Comparison of ENCODE assay signal across 11 mouse cellular contexts in the genomic region with DNA sequence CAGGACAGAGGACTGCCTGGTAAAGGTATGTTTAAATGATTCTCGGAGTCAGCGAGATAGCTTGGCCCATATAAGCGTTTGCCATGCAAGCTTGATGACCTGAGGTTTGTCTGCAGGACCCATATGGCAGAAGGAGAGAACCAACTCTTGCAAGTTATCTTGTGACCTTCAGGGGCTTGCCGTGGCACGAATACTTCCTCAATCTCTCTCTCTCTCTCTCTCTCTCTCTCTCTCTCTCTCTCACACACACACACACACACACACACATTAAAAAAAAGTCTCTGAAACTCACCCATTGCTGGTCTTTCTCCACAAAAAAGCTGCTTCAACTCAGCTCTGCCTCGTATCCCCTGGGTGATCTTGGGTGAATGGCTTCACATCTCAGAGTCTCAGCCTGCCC. TPM values are rescaled to one million over a fixed set of nuclear protein-coding genes. Genes with fewer than 3 reads are reported as not detected.
DNase-seq lines count a peak whose midpoint lies in the region; ATAC-seq and TF ChIP-seq lines count a peak whose summit lies in the region.
"Had no signal": no experiment of that assay in that cellular context is flagged by ENCODE, and none has a peak within 500 bp of the region (broad histone marks: within the 10 kb centered on the region; RNA-seq: fewer than 3 reads in every experiment).

No protein-coding gene starts in this region.

- H3K9ac ChIP-seq in neural tube, embryonic 13.5 days: no peak overlapping the region
- H3K9ac ChIP-seq in embryonic facial prominence, embryonic 14.5 days (ENCODE audit: low read depth, low read length): no peak overlapping the region
- H3K9ac ChIP-seq in hindbrain, postnatal 0 days (replicated peaks; ENCODE audit: low read length): no peak overlapping the region

- H3K36me3 ChIP-seq in neural tube, embryonic 13.5 days: peaks cover under 1% of the 10 kb centered on the region
- H3K36me3 ChIP-seq in embryonic facial prominence, embryonic 14.5 days (ENCODE audit: control insufficient read depth, insufficient read depth, low read length): no peaks in the 10 kb centered on the region
- no peaks in the 10 kb centered on the region for H3K36me3 ChIP-seq in hindbrain, postnatal 0 days (ENCODE audit: insufficient read depth, low read length)

- 68% methylated on average over 6 of the region's 6 CpGs for WGBS in neural tube, embryonic 13.5 days
- 59% methylated on average over 6 of the region's 6 CpGs for WGBS in embryonic facial prominence, embryonic 14.5 days
- WGBS in hindbrain, postnatal 0 days: 51% methylated on average over 6 of the region's 6 CpGs
- 30% methylated on average over 6 of the region's 6 CpGs for WGBS in olfactory bulb, adult 2 months

- DNase-seq in neural tube, embryonic 10.5 days (ENCODE audit: extremely low spot score, low spot score): no peak
- DNase-seq in embryonic facial prominence, embryonic 14.5 days (ENCODE audit: low spot score): no peak
- DNase-seq in hindbrain, postnatal 0 days (ENCODE audit: low spot score): no peak
- DNase-seq in right cerebral cortex, postnatal 36 days (ENCODE audit: low spot score in 2 of 2): no peak
- DNase-seq in left cerebral cortex, adult 11 months (ENCODE audit: low spot score): no peak
- DNase-seq: cerebellum, postnatal 25 days; heart, adult 11 months; kidney, postnatal 14 days; lung, adult 2 months had no signal

- H3K4me2 ChIP-seq in neural tube, embryonic 13.5 days: peak overlapping the region; percentile 79
- H3K4me2 ChIP-seq in embryonic facial prominence, embryonic 14.5 days (ENCODE audit: low read depth, low read length): peak overlapping the region; percentile 66; the same call in 1 of the 2 replicates
- H3K4me2 ChIP-seq in hindbrain, postnatal 0 days (ENCODE audit: low read depth, low read length): peak overlapping the region; percentile 76

- H3K9me3 ChIP-seq in neural tube, embryonic 13.5 days: no peaks in the 10 kb centered on the region
- H3K9me3 ChIP-seq in embryonic facial prominence, embryonic 14.5 days (ENCODE audit: control insufficient read depth, low read length): no peaks in the 10 kb centered on the region
- H3K9me3 ChIP-seq in hindbrain, postnatal 0 days (ENCODE audit: low read length): no peaks in the 10 kb centered on the region

- TF ChIP-seq CTCF in hindbrain, postnatal 0 days (IDR thresholded peaks at IDR 0.05; ENCODE audit: low read depth): no peak
- TF ChIP-seq CTCF in olfactory bulb, adult 2 months (IDR thresholded peaks at IDR 0.05; ENCODE audit: insufficient read depth, low read depth, low read length): no peak

- no peaks in the 10 kb centered on the region for H3K27me3 ChIP-seq in neural tube, embryonic 13.5 days
- no peaks in the 10 kb centered on the region for H3K27me3 ChIP-seq in embryonic facial prominence, embryonic 14.5 days (replicated peaks; ENCODE audit: control insufficient read depth, insufficient read depth, low read length)
- no peaks in the 10 kb centered on the region for H3K27me3 ChIP-seq in hindbrain, postnatal 0 days (ENCODE audit: insufficient read depth, low read length)

- TF ChIP-seq POLR2A in olfactory bulb, adult 2 months (IDR thresholded peaks at IDR 0.05; ENCODE audit: insufficient read depth, low read depth, low read length): no peak

- ATAC-seq in neural tube, embryonic 13.5 days (ENCODE audit: low read depth): no peak
- ATAC-seq in embryonic facial prominence, embryonic 14.5 days (ENCODE audit: low read depth): no peak
- ATAC-seq in hindbrain, postnatal 0 days: no peak

- 0 out of 2 replicates have a peak overlapping the region, but pooled peaks have one; percentile 54 for H3K4me3 ChIP-seq in neural tube, embryonic 13.5 days
- peak overlapping the region; percentile 41; the same call in 1 of the 2 replicates for H3K4me3 ChIP-seq in embryonic facial prominence, embryonic 14.5 days (ENCODE audit: low read depth, low read length)
- H3K4me3 ChIP-seq in hindbrain, postnatal 0 days (ENCODE audit: low read length): peak overlapping the region; percentile 50
- H3K4me3 ChIP-seq in olfactory bulb, adult 2 months (ENCODE audit: insufficient read depth, low read depth, low read length): peak overlapping the region; percentile 2; the same call in 1 of the 2 replicates

- H3K4me1 ChIP-seq in neural tube, embryonic 13.5 days (replicated peaks): peaks cover 51% of the 10 kb centered on the region
- H3K4me1 ChIP-seq in embryonic facial prominence, embryonic 14.5 days (ENCODE audit: control insufficient read depth, insufficient read depth, low read length): no peaks in the 10 kb centered on the region
- peaks cover 14% of the 10 kb centered on the region for H3K4me1 ChIP-seq in hindbrain, postnatal 0 days (ENCODE audit: insufficient read depth, low read length)
- peaks cover 12% of the 10 kb centered on the region for H3K4me1 ChIP-seq in olfactory bulb, adult 2 months (ENCODE audit: control insufficient read depth, insufficient read depth, low read length)

- no peak overlapping the region for H3K27ac ChIP-seq in neural tube, embryonic 13.5 days (replicated peaks)
- no peak overlapping the region for H3K27ac ChIP-seq in embryonic facial prominence, embryonic 14.5 days (replicated peaks; ENCODE audit: low read depth, low read length)
- H3K27ac ChIP-seq in hindbrain, postnatal 0 days: no peak overlapping the region
- H3K27ac ChIP-seq in olfactory bulb, adult 2 months (ENCODE audit: insufficient read depth, low read depth, low read length): 0 out of 2 replicates have a peak overlapping the region, but pooled peaks have one; percentile 4

RNA-seq across cellular contexts. Expression of gene Cacng8, which starts 1.6 kb away (rescaled TPM):
- 12.1 and 12.8 TPM in 2 replicates for polyA plus RNA-seq in neural tube, embryonic 13.5 days (2015; fragmentation: Nextera tagmentation; extraction: Ambion mirVana)
- polyA plus RNA-seq in embryonic facial prominence, embryonic 14.5 days (2014; fragmentation: Nextera tagmentation; extraction: Ambion mirVana): 1.3 and 3.3 TPM in 2 replicates
- total RNA-seq in hindbrain, postnatal 0 days (2014; rRNA removed): 36.5 and 49.0 TPM in 2 replicates
- polyA plus RNA-seq in hindbrain, postnatal 0 days (2015; fragmentation: Nextera tagmentation; extraction: Ambion mirVana): 15.0 and 16.1 TPM in 2 replicates
- polyA plus RNA-seq in olfactory bulb, adult 2 months (2012; ENCODE audit: insufficient read depth, insufficient read length, low replicate concordance, missing spikeins): not detected in 2 replicates
- polyA plus RNA-seq: lung, adult 2 months had no signal

RNA-seq across cellular contexts. Expression of gene Cacng6, which starts 35.1 kb away (rescaled TPM):
- polyA plus RNA-seq in neural tube, embryonic 13.5 days (2015; fragmentation: Nextera tagmentation; extraction: Ambion mirVana): 0.10 and 0.69 TPM in 2 replicates
- polyA plus RNA-seq in embryonic facial prominence, embryonic 14.5 days (2014; fragmentation: Nextera tagmentation; extraction: Ambion mirVana): 13.0 and 14.5 TPM in 2 replicates
- total RNA-seq in hindbrain, postnatal 0 days (2014; rRNA removed): not detected in 2 replicates
- 0.26 and 0.28 TPM in 2 replicates for polyA plus RNA-seq in hindbrain, postnatal 0 days (2015; fragmentation: Nextera tagmentation; extraction: Ambion mirVana)
- polyA plus RNA-seq in olfactory bulb, adult 2 months (2012; ENCODE audit: insufficient read depth, insufficient read length, low replicate concordance, missing spikeins): not detected in 2 replicates

RNA-seq across cellular contexts. Expression of gene Cacng7, which starts 56.1 kb away (rescaled TPM):
- 4.2 and 4.5 TPM in 2 replicates for polyA plus RNA-seq in neural tube, embryonic 13.5 days (2015; fragmentation: Nextera tagmentation; extraction: Ambion mirVana)
- polyA plus RNA-seq in embryonic facial prominence, embryonic 14.5 days (2014; fragmentation: Nextera tagmentation; extraction: Ambion mirVana): 1.7 and 3.1 TPM in 2 replicates
- 115 and 116 TPM in 2 replicates for total RNA-seq in hindbrain, postnatal 0 days (2014; rRNA removed)
- polyA plus RNA-seq in hindbrain, postnatal 0 days (2015; fragmentation: Nextera tagmentation; extraction: Ambion mirVana): 4.0 and 4.6 TPM in 2 replicates
- polyA plus RNA-seq in olfactory bulb, adult 2 months (2012; ENCODE audit: insufficient read depth, insufficient read length, low replicate concordance, missing spikeins): not detected in 2 replicates

Comparison
In these comparisons a context has a peak if more than half of its experiments do, and no peak if none do; other contexts are left out.
1. H3K4me3 ChIP-seq: peak in every context shown above with its lines; median percentile 54 in neural tube, embryonic 13.5 days; 50 in hindbrain, postnatal 0 days; 41 in embryonic facial prominence, embryonic 14.5 days; 2 in olfactory bulb, adult 2 months.